Mouse (Mus musculus): Measurements from ENCODE around the gene Ercc6.
A peak's percentile ranks its signal among the peaks of the same experiment; 100 is the strongest.

Ercc6 gene

DNA sequence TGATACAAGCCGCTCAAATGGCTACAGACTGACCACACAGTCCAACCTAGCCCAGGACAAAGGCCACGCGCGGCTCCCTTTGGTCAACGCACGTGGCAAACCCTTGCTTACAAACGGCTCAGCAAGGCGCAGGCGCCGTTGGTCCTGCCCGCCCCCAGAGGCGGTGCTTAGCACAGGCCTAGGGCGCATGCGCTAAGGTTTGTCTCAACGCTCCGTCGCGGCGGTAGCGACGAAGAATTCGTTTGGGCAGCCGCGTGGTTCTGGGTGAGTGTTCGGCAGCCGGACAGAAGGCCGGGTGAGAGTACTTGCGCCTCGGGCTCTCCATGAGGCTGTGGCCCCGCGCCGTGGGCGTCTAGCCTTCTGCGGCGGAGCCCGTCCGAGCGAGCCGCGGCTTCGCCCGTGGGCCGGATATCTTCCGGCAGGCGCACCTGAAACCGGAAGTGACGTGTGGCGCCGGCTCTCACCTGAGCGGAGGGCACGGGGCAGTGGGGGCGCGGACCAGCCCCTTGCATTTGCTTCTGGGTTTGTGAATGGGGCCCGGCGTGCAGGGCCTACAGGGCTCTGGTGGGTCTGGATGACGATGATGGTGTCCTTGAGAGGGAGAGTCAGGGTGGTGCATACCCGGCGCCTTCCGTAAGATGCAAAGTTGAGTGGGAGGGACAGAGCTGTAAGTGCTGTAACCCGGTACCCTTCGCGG is at the start of gene Ercc6:
Gene Ercc6, plus strand, starts transcription at position 186 of the 697 bp plus-strand sequence.
- DNase-seq, result peak; percentile 92 to 94

DNA sequence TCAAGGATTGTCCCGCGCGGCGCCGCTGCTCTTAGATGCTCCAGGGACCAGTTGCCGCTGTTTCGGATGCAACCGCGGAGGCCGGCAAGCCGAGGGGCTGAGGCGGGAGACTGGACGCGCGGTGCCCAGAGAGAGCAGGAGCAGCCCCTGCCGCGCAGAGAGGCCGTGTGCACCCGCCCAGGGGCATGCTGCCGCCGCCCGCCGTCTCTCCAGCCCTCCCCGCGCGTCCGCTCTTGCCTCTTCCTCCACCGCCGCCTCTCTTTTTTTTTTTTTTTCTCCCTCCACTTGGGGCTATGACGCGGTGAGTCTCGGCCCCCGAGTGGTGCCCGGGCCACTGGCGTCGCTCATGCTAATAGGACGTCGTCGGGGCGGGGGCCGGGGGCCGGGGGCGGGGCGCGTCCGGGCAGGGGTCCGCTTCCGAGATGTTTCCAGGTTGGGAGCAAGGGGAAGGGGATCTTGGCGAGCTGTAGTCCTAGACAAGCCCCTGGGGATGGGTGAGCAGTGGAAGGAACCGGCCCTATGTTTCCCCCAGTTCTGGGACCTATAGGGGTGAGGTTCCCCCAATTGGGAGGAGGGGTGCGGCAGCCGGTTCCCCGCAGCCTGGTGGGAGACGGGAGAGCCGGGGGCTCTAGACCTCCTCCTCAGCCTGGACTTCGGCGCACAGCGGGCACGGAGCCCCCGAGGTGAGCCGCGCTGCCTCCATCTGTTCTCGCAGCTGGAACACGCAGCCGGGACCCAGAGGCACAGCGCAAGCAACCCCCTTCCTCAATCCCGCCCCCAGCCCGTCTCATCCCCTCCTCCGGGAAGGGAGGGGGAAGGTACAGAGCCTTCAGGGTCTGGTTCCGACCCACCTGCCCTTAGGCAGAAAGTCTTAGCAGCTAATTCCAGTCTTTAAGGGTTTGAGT is 48.5 kb upstream of the Ercc6 start, which contains the start of gene Slc18a3:
Gene Slc18a3, minus strand, starts transcription at position 250 of the 905 bp plus-strand sequence.
- no peak for DNase-seq

DNA sequence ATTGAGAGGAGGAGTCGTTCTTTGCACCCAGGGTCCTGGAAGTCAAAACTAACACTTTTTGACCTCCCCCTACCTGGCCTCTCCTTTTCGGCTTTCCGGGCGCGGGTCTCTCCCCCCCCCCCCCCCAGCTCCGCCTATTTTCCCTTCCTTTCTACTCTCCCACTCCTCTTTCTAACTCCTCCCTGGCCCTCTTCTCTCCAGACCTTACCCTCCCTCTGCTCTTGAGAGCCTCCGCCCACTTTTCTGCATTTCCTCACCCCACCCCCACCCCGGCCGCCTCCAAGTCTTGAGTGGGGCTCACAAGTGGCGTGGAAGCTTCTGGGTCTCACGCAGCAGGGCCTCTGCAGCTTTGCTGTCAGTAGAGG is 47.8 kb upstream of the Ercc6 start:
- DNase-seq, result no peak

DNA sequence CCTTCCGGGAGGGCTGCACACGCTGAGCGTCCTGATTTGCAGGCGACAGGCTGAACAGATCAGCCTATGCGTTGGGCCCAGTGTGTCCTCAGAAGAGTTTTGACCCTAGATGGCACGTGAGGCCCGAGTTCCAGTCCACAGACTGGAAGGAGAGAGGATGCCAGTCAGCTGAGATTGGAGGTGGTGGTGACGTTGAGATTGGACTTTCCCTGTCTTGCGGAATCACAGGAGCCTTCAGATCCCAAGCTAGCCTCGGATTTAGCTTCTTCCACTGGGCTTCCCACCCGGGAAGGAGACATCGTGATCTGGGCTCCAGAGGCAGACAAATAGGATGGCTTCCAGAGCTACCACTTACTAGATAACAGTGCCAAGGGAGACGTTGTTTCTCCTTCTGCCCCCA is 47.4 kb upstream of the Ercc6 start, which contains the start of gene Chat:
Gene Chat, minus strand, starts transcription at position 101 of the 400 bp plus-strand sequence.
- no peak for DNase-seq

DNA sequence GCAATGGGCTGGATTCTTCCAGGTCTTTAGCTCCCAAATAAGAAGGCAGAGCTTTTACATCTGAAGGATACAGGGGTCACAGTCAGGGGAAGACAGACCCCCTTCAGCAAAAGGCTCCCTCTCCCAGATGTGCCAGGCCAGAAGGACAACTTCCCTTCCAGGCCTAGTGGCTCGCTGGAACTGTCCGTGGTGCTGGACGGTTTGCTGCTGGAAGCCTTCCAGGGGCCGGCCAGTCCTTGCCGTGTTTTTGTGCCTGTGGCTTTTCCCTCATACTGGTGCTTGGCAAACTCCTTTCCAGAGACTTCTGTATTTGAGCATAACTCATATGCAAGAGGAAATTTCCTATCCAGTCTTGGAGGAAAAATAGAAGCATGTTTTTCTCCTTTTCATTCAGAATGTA is 45.7 kb upstream of the Ercc6 start:
- DNase-seq, result no peak

DNA sequence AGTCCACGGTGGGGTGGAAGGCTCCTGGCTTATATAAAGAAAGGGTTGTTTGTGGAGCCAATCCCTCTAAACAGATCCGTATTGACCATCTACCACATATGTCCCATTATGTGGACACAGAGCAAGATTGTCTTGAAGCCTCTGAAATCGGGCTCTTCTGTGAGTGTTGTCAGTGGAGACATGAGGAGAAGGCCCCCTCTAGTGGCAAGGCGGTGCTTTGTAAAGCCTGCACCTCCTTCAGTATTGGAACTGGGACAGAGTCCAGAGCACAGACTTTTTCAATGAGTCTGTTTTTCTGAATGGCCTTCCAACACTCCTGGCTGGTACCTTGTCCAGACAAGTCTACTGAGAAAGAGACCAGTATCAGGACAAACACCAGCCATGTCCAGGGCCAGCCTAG is 40.3 kb upstream of the Ercc6 start:
- DNase-seq, result peak; percentile 75 to 78

DNA sequence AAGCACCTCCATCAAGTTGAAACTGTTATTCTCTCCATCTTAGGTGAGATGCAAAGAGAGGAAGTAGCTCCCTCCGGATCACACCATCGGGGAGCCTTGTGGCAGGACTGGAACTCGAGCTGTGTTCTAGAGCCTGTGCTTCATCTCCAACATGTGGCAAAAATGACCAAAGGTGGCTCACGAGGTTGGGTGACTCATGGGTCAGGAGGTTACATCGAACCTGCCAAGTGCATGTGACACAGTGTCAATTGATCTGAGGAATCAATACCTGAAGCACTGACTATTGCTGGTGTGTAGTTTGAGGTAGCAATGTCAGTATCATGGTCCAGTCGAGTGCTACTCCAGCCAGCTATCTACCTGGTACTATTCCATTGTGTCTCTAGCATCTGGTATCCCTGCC is 36.8 kb upstream of the Ercc6 start:
- DNase-seq, result no peak

DNA sequence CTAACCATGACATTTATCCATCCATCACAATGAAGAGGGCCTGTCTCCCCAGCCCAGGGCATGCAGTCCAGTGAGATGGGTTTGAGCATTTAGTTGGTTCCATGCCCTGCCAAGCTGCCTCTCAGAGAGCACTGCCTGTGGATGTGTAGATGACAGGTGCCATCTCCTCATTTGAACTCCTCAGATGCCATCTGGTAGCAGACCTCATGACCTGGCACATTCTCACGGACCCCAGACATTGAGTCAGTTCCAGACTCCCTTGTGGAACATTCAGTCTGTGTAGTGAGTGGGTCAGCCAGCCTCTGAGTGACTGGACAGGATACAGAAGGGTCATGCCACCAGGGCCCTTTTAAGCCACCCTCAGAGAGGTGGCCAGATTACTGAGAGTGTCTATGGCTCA is 35.7 kb upstream of the Ercc6 start:
- peak in 1 of 2 experiments; percentile 26 for DNase-seq

DNA sequence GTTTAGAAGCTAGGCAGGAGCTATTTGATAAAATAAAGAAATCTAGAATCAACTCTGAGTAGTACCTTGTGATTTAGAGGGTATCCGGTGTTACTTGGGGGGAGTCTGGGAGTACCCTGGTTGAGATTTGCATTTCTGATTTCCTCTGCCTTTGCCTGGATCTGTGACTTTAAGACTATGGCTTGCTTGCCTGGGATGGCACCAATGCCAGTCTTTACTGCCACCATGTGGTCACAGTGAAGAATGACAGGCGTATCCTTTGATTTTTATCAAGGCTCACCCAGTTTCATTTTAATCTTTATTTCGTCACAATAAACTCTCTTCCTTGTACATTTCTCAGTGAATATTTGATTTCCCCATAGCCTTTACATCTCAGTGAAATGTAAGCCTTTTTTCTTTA is 31.3 kb upstream of the Ercc6 start:
- DNase-seq, result no peak

DNA sequence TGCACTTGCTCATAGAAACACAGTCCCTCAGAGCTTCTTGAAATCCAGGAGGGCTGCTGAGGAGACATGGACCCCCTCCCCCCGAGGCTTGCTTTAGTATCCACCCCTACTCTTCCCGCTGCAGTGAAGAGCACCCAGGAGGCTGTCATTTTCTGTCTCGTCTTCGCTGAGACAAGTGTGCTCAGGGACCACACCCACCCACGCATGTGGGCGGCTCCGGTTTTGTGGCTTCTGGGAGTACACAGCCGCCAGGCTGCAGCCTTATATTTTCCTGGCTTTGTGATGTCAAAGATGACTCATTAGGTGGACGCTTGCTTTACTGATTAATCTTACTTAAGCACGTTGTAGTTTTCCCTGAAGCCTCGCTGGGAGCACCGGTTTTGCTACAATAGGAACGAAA is 20.8 kb upstream of the Ercc6 start:
- DNase-seq, result no peak

DNA sequence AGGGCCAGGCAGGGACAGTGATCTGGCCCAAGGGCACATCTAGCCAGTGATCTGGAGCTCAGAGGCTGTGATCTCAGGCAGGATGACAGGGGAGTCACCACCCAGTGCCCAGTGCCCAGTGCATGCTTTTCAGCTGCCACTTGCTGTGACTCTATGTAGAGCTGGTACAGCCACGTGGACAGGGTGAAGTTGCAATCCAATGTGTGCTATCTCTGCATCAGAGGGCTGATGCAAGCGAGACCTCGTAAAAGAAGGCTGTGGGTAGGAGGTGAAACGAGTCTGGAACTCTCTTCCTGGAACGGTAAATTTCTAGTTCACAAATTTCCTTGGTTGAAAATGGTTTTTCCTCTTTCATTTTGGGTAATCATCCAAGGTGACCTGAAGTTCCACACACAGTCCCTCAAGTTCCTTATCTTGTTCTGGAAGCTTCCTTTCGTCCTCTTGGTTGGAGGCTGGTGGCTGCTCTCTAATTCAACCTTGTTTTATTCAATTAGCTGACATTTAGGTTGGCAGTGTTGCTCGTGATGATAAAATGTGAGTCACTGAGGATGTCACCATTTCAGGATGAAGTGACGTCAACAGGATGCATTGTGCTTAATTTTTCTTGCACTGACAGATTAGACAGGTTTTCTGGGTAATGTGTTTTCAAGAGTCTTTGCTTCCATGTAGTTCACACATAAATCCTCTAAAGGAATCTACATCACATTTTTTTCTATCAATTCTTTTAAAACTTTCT is 17.0 kb upstream of the Ercc6 start:
- DNase-seq, result no peak

- no peak for DNase-seq
Observed at GRCm38 (mm10) chr14:32501303-32501702, 12.0 kb upstream of the Ercc6 start.

DNA sequence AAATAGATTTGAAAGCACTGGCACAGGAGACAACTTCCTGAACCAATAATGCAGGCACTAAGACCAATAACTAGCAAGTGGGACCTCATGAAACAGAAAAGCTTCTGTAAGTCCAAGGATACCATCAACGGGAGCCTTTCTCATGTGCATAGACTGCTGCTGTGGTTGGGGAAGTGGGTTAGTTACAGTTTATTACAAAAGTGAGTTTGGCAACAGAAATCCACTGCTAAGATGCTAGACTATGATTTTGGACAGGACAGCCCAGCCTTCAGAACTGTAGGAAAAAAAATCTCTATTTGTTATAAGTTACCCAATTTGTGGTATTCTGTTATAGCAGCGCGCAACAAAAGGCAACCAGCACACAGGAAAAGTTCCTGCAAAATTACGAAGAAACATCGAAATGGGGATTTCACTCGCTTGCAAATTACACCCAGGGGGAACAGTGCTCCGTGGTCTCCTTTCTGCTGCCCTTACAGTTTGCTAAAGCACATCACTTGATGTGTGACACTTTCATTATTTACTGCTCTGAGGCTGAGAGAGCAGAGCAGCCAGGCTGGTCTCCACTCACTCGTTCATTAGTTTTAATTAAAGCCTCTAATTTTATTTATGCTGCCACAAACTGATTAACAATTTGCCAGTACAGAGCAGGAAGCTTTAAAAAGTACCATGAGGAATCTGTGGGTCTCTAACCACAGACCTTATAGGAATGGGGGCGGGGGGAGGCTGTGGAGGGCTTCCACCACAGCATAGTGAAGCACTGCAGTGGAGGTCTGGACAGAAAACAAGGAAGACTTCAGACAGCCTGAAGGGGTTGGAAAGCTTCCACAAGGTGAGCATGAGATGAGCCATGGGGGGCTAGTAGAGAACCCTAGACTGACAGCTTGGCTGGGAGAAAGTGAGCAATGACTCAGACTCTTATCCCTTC is 10.3 kb upstream of the Ercc6 start:
- no peak for DNase-seq

DNA sequence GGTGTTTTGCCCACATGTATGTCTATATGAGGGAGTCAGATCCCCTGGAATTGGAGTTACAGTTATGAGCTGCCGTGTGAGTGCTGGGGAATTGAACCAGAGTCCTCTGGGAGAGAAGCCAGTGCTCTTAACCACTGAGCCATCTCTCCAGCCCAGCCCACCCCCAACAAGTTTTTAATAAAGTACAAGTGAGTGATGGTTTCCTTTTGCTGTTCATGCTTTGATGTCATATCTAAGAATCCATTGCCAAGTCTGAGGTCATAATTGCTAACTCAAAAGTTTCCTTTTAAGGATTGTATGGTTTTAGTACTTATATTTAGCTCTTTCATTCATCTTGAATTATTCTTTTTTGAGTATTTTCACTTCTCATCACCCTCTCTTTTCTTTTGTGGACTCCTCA is 9.4 kb upstream of the Ercc6 start:
- DNase-seq, result no peak

- DNase-seq, result no peak
Observed at GRCm38 (mm10) chr14:32506329-32506728, 7.0 kb upstream of the Ercc6 start.

- DNase-seq, result no peak
Observed at GRCm38 (mm10) chr14:32507216-32507615, 6.1 kb upstream of the Ercc6 start.

GRCm38 (mm10) chr14:32508105-32508835 is 5.1 kb upstream of the Ercc6 start:
- DNase-seq, result no peak

GRCm38 (mm10) chr14:32509443-32509961 is 3.8 kb upstream of the Ercc6 start:
- no peak for DNase-seq

DNA sequence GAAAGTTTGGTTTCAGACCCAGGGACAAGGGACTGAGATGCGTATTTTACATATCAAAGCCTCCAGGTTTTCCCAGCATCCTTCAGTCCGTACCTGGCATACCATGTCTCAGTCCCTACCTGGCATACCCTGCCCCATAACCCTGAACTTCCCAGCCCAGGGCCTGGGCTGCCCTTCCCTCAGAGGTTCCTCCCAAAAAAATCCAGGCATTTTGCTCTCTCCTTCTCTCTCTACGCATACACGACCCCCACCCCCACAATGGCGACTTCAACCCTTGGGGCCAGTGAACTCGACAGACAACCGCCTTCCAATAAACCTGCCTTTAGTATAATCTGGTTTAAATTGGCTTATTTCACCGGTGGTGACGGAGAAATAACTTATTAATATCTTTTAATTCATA is 409 bp upstream of the Ercc6 start:
- DNase-seq, result no peak

GRCm38 (mm10) chr14:32516086-32516485 is 2.8 kb downstream of the Ercc6 start:
- DNase-seq, result no peak

DNA sequence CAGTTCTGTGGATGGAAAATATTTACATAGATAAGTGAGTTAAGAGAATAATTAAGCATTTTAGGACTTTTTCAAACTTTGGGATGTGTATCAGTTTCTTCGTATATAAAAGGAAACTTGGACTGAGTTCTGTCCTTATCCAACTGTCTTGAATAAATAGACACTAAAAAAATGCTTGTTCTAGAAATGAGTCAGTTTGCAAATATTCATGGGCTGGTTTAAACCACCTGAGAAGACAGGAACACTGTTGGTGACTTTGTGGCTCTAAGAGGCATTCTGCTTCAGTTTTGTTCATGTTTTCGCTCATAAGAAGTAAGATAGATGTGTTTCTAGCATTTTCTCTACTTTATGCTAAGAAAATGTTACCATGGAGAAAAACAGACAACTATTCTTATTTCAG is 5.2 kb downstream of the Ercc6 start:
- no peak for DNase-seq
